Mouse (Mus musculus): ENCODE data around the gene Ddias.

Gene Ddias

DNA sequence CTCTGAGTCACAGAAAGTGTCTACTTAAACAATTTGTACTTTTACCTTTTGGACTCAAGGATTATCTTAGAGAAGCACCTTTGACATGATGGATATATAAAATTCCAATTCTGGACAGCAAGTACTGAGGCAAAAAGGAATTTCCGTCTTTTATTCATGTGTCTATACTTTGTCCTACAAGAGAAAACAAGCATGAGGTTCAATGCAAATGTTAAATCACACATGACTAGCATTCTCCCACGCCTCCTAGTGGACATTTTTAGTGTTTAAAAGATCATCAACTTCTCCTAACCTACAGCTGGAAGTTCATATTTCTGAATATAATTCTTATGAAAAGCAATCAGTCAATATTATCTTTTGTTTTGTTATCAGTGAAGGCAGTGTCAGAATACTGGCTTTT is 7.5 kb downstream of the Ddias start:
- no peak for DNase-seq (ENCODE audit: low spot score in 2 of 2)

DNA sequence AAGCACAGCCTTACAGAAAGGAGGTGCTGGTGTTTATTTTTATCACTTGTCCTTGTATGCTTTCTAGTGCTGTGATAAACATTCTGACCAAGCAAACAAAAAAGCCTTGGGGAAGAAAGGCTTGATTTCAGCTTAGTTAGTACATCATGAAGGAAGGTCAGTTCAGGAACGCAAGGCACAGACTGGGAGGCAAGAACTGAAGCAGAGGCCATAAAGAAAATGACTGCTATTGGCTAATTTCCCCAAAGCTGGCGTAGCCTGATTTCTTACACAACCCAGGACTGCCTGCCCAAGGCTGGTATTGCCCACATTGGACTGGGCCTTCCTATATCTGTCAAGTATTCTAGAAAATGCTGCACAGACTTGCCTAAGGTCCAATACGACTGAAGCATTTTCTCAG is 25.8 kb downstream of the Ddias start:
- no peak for DNase-seq (ENCODE audit: low spot score in 2 of 2)

DNA sequence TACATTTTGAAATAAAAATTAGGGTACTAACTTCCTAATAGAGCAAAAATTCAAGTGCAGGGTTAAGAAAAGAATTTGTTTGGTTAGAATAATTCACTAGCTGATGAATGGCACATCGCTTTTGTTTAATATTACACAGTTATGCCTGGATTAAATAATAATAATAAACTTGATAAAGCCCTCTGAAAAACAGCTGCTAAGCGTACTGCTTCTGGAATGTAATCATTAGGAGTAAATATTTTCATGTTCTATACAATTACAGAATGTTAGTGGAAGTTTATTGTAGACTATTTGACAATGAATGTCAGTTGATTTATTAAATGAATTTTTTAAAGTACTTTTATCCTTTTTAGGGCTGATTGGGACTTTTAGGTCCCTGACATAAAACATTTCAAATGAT is 31.8 kb downstream of the Ddias start:
- no peak for DNase-seq (ENCODE audit: low spot score in 2 of 2)

DNA sequence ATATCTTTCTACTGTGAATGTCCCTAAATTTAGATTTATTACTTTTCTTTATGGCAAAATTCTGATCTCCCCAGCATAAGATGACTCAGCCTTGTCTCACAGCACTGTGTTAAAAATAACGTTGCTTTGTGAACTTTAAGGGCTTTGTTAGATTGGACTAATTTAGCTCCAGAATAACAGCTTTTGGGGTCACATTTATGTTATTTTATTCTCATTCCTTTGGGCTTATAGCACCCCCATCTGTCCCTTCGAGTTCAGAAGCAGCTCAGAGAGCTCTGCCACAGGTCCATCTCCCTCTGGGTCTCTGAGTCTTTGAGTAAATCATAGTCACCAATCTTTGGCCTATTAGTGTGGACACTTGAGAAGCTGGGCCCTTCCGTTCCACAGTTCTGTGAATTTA is 36.1 kb downstream of the Ddias start:
- peak in 1 of 2 experiments; percentile 12 for DNase-seq (ENCODE audit: low spot score in 2 of 2)

DNA sequence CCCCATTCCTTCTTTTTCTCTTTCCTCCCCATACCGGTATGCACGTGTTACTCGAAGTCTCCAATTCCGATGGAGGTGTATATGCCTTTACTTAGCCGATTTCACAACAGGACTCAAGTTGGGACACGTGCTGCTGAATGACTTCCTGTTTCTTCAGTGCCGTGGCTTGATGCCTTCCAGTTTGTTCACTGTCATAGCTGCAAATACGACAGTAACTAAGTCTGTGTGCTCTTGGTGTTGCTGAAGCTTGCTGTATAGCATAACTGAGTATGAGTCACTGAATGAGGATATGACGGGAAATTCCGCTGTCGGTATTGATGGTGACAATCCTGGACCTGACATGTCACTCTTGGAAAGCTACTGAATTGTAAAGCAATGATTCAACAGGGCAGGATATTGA is 36.8 kb downstream of the Ddias start:
- no peak for DNase-seq (ENCODE audit: low spot score in 2 of 2)

DNA sequence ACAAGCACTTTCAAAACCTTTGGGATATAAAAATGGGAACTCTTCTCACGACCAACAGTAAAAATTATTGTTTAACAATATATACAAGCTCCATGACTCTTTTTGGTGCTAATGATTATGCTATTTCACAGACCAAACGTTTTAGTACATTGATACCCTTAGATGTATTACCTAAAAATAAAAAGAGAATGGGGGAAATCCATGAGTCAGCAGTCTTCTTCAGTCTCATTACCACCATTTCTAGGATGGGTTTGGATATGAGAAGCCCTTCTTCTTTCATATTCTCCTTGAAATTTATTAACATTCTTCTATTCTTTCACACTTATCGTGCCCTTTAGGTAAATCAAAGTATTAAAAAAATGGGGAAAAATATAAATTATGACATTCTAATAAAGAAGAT is 37.6 kb downstream of the Ddias start:
- no peak for DNase-seq (ENCODE audit: low spot score in 2 of 2)

DNA sequence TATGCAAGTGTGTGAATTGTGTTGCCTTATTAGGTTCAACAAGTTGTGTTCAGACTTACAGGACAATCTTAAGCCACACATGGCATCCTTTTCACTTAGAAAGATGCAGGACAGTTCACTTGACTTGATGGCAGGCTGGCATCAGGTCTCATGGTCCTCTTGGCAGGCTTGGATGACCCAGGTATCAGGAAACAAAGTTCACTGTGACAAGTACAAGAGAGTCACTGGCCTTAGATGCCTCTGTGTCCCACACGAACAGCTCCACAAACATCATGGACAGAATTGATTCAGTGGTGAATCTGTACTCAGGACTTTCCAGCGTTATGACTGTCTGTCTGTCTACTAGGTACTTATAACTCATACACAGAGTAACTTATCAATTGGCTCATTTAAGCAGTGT is 39.7 kb downstream of the Ddias start:
- no peak for DNase-seq (ENCODE audit: low spot score in 2 of 2)

DNA sequence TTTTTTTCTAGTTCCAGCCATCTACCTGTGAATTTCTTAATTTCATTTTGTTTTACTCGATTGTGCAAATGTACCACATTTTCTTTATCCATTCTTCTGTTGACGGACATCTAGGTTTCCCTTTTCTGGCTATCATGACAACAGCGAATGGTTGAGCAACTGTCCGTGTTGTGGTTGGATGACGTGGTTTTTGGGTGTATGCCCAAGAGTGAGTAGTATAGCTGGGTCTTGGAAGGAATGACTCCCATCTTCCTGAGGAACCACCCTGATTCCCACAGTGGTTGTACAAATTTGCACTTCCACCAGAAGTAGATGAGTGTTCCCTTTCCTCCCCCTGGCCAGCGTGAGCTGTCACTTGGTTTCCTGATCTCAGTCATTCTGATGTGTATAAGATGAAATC is 41.7 kb downstream of the Ddias start:
- DNase-seq (ENCODE audit: low spot score in 2 of 2): no peak

DNA sequence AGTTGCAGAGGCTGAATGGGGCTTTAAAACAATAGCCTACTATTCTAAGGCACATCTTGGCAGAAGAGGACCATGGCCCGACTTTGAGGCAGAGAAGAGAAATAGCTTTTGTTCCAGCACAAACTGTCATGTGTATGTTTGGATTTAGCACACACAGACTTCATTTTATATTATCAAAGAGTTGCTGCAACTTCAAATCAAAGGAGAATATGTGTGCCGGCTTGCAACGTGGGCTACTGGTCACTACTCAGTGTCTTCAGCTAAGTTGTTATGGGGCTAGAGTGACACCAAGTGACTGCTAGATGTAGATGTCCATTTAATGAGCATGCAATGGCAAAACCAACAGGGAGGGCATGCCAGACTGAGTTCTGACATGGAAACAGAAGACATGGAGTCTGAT is 46.1 kb downstream of the Ddias start:
- peak in 1 of 2 experiments; percentile 13 for DNase-seq (ENCODE audit: low spot score in 2 of 2)

DNA sequence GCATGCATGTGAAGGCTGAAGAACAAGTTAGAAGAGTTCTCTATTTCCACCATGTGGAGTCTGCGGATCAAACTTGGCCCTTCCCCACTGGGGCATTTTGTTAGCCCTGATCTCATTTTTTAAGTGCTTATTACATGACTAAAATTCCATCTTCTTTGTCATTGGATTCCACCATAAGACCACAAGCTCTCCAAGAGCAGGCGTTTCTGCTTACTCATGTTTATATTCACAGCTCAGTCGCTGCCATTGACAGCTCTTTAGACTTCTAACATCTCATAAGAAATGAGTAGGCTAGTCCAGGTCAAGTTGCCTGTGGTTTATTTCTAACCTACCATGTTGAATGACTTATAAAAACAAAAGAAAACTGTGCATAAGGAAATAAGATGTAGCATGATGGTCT is 47.8 kb downstream of the Ddias start:
- no peak for DNase-seq (ENCODE audit: low spot score in 2 of 2)

DNA sequence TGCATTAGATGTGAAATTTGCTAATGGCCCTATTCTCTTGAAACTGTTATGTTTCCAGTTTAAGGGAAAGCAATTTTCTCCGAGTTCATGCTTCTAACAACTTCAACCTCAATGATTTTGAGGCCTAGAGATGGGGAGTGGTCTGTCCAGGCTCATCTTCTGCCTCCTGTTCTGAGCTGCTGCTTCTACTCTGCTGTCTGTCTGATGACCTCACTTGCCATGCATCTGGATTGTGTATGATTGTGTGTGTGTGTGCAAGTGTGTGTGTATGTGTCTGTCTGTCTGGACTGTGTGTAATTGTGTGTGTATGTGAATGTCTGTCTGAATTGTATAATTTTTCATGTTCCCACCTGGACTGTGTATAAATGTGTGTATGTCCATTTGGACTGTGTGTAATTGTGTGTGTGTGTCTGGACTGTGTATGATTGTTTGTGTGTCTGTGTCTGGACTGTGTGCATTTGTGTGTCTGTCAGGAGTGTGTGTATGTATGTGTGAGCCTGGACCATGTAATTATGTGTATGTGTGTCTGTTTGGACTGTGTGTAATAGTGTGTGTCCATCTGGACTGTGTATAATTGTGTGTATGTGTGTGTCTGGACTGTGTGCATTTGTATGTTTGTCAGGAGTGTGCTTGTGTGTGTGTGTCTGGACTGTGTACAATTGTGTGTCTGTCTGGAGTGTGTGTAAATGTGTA is 51.5 kb downstream of the Ddias start:
- DNase-seq (ENCODE audit: low spot score in 2 of 2): no peak

DNA sequence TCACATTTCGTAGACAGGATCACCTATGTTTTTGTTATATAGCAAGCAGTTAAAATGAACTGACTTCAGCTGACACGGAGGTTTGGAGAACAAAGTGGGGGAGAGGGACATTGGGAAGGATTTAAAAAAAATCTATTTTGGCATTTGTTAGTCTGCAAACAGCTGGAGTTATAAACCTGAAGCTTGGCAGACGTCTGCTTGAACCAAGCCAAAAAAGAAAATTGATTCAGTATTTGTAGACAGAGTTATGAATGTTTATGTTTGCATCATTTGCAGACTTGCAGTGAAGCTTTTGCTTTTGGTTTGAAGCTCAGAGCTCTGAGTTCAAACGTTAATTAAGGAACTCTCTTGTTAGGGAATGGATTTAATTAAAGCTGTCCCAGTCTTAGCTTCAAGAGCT is 52.2 kb downstream of the Ddias start:
- no peak for DNase-seq (ENCODE audit: low spot score in 2 of 2)

DNA sequence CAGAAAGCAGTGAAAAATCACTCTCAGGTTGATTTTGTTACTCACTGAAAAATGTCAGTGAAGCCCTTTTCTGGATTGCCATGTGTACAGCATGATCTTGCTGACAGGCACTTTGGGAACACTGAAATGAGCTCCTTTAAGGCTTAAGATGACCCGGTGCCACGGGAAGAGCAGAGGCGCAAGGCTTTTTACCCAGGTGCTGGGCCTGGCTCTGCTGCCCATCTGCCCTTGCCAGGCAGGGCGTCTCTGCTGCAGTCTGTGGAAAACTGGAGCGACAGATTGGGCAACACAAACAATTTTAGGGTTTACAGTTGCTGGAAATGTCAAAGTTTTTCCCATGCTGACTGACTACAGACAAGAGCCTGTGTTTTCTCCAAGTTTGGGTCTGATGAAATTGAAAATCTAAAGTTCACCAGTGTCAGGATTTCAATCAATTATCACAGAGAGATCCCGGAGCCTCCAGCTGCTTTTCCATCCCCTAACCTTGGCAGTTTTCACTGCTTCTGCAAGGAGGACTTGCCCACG is 53.0 kb downstream of the Ddias start:
- no peak for DNase-seq (ENCODE audit: low spot score in 2 of 2)

DNA sequence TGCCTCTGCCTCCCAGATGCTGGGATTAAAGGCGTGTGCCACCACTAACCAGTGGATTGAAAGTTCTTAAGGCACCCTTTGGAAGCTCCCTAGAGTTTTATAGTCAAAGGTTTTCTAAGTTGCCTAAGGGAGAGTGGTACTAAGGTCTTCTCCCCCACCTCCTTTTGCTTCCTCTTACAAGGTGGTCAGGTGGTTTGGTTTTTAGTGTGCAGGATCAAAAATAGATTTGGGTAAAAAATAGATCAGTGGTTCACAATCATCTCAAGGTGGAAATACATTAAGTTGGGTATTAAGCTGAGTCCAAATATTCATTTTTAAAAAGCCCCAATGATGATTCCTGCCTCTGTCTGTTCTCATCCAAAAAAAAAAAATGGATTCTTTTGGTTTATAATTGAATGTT is 53.6 kb downstream of the Ddias start:
- no peak for DNase-seq (ENCODE audit: low spot score in 2 of 2)

DNA sequence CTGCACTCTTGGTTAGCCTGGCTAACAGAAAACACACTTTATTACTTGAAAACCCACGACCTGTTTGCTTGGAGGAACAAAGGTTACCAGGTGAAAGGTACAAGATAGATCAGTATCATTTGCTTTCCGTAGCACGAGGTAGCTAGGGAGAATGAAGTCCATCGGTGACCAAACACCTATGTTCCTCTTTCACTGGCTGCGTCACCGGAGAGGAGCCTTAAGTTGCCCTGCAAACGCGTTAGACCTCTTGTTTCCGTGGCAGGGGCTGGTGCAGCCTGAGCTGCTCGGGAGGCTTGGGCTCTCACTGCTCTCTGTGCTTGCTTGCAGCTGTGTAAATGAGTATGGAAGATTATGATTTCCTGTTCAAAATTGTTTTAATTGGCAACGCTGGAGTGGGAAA is 54.4 kb downstream of the Ddias start:
- DNase-seq (ENCODE audit: low spot score in 2 of 2): no peak

DNA sequence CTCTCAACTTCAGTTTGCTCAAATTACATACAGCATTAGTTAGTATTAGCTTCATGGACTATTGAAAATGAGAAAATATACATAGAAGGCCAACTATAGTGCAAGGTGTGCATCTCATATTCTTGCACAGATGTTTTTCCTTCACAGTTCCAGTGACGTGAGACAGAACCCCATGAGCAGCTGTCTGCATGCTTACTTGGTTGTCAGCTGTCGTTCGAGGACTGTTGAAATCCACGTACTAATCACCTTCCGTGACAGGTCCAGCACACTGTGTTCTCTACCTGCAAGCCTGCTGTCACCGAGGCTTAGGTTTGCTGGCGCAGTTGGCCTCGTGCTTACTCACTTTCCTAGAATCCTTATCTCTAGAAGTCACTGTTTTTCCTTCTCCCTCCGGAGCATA is 56.2 kb downstream of the Ddias start:
- no peak for DNase-seq (ENCODE audit: low spot score in 2 of 2)

DNA sequence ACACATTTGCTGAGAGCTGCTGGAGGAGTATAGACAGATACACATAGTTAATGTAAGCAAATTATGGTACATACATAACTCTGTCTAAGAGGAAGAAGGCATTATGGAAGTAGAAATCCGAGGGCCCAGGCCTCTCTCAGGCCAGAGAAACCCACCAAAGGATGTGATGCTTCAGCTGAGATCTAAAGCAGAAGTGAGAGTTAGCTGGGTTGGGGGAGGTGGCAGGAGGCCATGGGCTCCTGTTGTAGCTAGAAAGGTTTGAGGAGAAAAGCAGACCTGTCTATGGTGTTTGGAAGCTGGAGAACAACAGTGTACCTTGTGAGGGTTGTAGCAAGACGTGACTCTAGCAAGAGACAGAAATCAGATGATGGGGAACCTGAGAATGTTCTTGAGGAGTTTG is 56.8 kb downstream of the Ddias start:
- no peak for DNase-seq (ENCODE audit: low spot score in 2 of 2)

DNA sequence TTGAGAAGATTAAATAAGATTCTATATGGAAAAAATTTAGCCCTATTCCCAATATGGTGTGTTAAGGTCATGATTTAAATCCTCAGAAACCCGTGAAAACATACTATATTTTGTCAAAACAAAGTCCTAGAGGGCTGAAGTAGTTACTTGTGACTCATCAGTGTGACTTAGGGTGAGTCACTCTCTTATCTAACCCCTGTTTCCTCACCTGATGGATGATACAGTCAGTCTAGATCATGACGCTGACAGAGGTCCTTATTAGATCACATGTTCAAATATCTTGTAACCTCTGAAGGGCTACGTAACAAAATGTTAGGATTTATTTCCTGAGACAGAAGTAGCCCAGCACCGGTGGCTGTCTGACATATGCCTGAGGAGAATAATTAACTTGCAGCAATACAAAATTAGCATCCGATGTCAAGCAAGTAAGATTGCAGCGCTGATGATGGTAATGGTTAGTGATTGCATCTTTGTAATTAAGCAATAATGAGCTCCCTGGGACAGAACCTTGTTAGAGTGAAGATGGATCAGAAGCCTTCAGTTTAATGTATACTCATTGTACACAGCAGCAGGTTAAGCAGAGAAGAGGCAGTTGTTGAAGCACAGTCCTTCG is 62.3 kb downstream of the Ddias start:
- DNase-seq (ENCODE audit: low spot score in 2 of 2): no peak
